Mouse (Mus musculus): Measurements from ENCODE around the gene Dgki.

DNA sequence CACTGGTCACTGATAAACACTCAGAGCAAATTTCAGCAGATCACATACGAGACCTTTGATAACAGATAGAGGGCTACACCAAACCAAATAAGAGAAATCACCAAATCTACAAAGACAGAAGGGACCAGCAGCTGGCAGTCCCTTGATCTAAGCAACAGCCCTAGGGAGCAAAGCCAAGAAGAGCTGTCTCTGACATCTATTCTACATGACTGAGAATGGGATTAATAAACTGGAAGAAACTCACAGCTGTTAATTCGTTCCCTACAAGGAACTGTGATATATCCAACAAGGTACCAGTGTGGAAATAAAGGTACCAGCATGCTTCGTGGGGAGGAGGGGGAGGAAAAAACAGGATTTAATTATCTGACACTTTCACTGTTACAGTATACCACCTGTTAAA lies 349.3 kb downstream of the Dgki start:
- no peak for TF ChIP-seq POLR2A (IDR thresholded peaks at IDR 0.05; ENCODE audit: borderline replicate concordance, insufficient read depth, low read length)
- TF ChIP-seq CTCF (IDR thresholded peaks at IDR 0.05; ENCODE audit: borderline replicate concordance, insufficient read depth, low read depth, low read length): no peak

All from cerebellum, adult 2 months (tissue).